ENCODE assay signal across 8 mouse cellular contexts in genomic region chr13:59675151-59676011, GRCm38 (mm10). TPM values are rescaled to one million over a fixed set of nuclear protein-coding genes. Genes with fewer than 3 reads are reported as not detected.
DNase-seq lines count a peak whose midpoint lies in the region; ATAC-seq lines count a peak whose summit lies in the region.

Golm1 (minus strand) TSS chr13:59675811.

- peak within 1 kb of the TSS; percentile 84 for H3K4me3 ChIP-seq in hindbrain, embryonic 16.5 days (ENCODE audit: low read length)
- H3K4me3 ChIP-seq in macrophage (ENCODE audit: inconsistent target): peak within 1 kb of the TSS; percentile 45

- no peaks in the 10 kb centered on the region for H3K36me3 ChIP-seq in hindbrain, embryonic 16.5 days (ENCODE audit: control insufficient read depth, insufficient read depth, low read length)
- no peaks in the 10 kb centered on the region for H3K36me3 ChIP-seq in macrophage (ENCODE audit: inconsistent target)

- peak within 1 kb of the TSS; percentile 62 for H3K4me2 ChIP-seq in hindbrain, embryonic 16.5 days (ENCODE audit: low read length)

- peak; percentile 89 for ATAC-seq in hindbrain, embryonic 16.5 days

- H3K9ac ChIP-seq in hindbrain, embryonic 16.5 days (ENCODE audit: low read depth, low read length): peak within 1 kb of the TSS; percentile 90

- under 1% methylated on average over 47 of the region's 61 CpGs for WGBS in hindbrain, embryonic 16.5 days
- under 1% methylated on average over 61 of the region's 61 CpGs for WGBS in macrophage (ENCODE audit: missing documents)

- H3K4me1 ChIP-seq in hindbrain, embryonic 16.5 days (ENCODE audit: control insufficient read depth, insufficient read depth, low read depth, low read length): peaks cover 11% of the 10 kb centered on the region

- no peaks in the 10 kb centered on the region for H3K79me2 ChIP-seq in macrophage (ENCODE audit: inconsistent target)

- H3K27me3 ChIP-seq in hindbrain, embryonic 16.5 days (replicated peaks; ENCODE audit: control insufficient read depth, insufficient read depth, low read length): no peaks in the 10 kb centered on the region

- peak within 1 kb of the TSS; percentile 75 for H3K27ac ChIP-seq in hindbrain, embryonic 16.5 days (ENCODE audit: low read depth, low read length)
- H3K27ac ChIP-seq in macrophage: no peak within 1 kb of the TSS

- DNase-seq in adrenal gland, adult (ENCODE audit: inconsistent age in 2 of 2, low spot score in 1 of 2): peak; percentile 70 to 82
- DNase-seq in cerebellum, postnatal 25 days: peak; percentile 79 to 81
- peak; percentile 63 for DNase-seq in gastrocnemius, postnatal 10 days
- peak in 1 of 2 experiments; percentile 32 for DNase-seq in left cerebral cortex, adult 8-10 months (ENCODE audit: low spot score in 2 of 2)
- peak; percentile 14 for DNase-seq in retina, postnatal 7 days (ENCODE audit: low read depth, low spot score)
- DNase-seq in urinary bladder, postnatal 4 days (ENCODE audit: low spot score in 2 of 2): peak; percentile 55 to 70

- no peaks in the 10 kb centered on the region for H3K9me3 ChIP-seq in hindbrain, embryonic 16.5 days (ENCODE audit: control insufficient read depth, low read length)

RNA-seq across cellular contexts. Expression of gene Golm1, which starts in this region (rescaled TPM):
- 10 to 100 TPM; 10.4 to 13.5 TPM for total RNA-seq in gastrocnemius, postnatal 10 days (2021)
- 21.0 and 26.0 TPM in 2 replicates for polyA plus RNA-seq in hindbrain, embryonic 16.5 days (2015; fragmentation: Nextera tagmentation; extraction: Ambion mirVana)
- 10 to 100 TPM; 15.1 to 32.6 (median 20.4) TPM for total RNA-seq in left cerebral cortex, adult 8-10 months (2022)
- total RNA-seq in macrophage (2018; cell fraction: chromatin; rRNA removed): 1 to 10 TPM in 16 of 26 experiments, under 1 TPM in 10; 0.18 to 5.9 (median 1.7) TPM
- 1 to 10 TPM; 2.0 to 4.1 (median 3.0) TPM for total RNA-seq in macrophage (2018; cell fraction: cytosol; rRNA removed)
- 1 to 10 TPM; 1.4 to 8.2 (median 2.6) TPM for total RNA-seq in macrophage (2018; cell fraction: nucleus; rRNA removed)
- 2.6 to 4.7 TPM (median 3.3 TPM) in 3 replicates for polyA plus RNA-seq in macrophage (2018)
